8 mouse cellular contexts compared by ENCODE assay signal in genomic region chr7:41598615-41599014, GRCm38 (mm10). TPM values are rescaled to one million over a fixed set of nuclear protein-coding genes. Genes with fewer than 3 reads are reported as not detected.
DNase-seq lines count a peak whose midpoint lies in the region; ATAC-seq and TF ChIP-seq lines count a peak whose summit lies in the region.
"Had no signal": no experiment of that assay in that cellular context is flagged by ENCODE, and none has a peak within 500 bp of the region (broad histone marks: within the 10 kb centered on the region; RNA-seq: fewer than 3 reads in every experiment).

No protein-coding gene starts in this region.

- peaks cover 23% of the 10 kb centered on the region for H3K4me1 ChIP-seq in megakaryocyte, embryonic 14.5 days
- no peaks in the 10 kb centered on the region for H3K4me1 ChIP-seq in forebrain, embryonic 11.5 days (replicated peaks; ENCODE audit: control insufficient read depth, insufficient read depth, low read length)
- 0 out of 2 replicates have a peak, but pooled peaks cover 7% of the 10 kb centered on the region for H3K4me1 ChIP-seq in limb, embryonic 12.5 days (replicated peaks)
- H3K4me1 ChIP-seq in small intestine, adult 2 months (ENCODE audit: control insufficient read depth, insufficient read depth, insufficient read length, low read length), result peaks cover 2% of the 10 kb centered on the region; the same call in 1 of the 2 replicates

- H3K4me3 ChIP-seq in megakaryocyte, embryonic 14.5 days (replicated peaks), result peak overlapping the region; percentile 93
- peak overlapping the region; percentile 57 for H3K4me3 ChIP-seq in forebrain, embryonic 11.5 days (ENCODE audit: low read depth, low read length)
- H3K4me3 ChIP-seq in limb, embryonic 12.5 days (replicated peaks), result peak overlapping the region; percentile 62
- peak overlapping the region; percentile 83 for H3K4me3 ChIP-seq in small intestine, adult 2 months (ENCODE audit: low read depth, low read length)

- peaks cover 2% of the 10 kb centered on the region for H3K27me3 ChIP-seq in megakaryocyte, embryonic 14.5 days (replicated peaks)
- no peaks in the 10 kb centered on the region for H3K27me3 ChIP-seq in forebrain, embryonic 11.5 days (ENCODE audit: control insufficient read depth, insufficient read depth, low read length)
- no peaks in the 10 kb centered on the region for H3K27me3 ChIP-seq in limb, embryonic 12.5 days
- H3K27me3 ChIP-seq in small intestine, adult 2 months (ENCODE audit: control insufficient read depth, insufficient read depth, low read length), result no peaks in the 10 kb centered on the region

- no peaks in the 10 kb centered on the region for H3K9me3 ChIP-seq in megakaryocyte, embryonic 14.5 days
- H3K9me3 ChIP-seq in forebrain, embryonic 11.5 days (ENCODE audit: control insufficient read depth, low read length), result no peaks in the 10 kb centered on the region
- no peaks in the 10 kb centered on the region for H3K9me3 ChIP-seq in limb, embryonic 12.5 days

- TF ChIP-seq CTCF in small intestine, adult 2 months (IDR thresholded peaks at IDR 0.05; ENCODE audit: extremely low read depth, insufficient read length, insufficient replicate concordance, low read depth, low read length), result no peak

- H3K9ac ChIP-seq in forebrain, embryonic 11.5 days (ENCODE audit: low read length), result peak overlapping the region; percentile 60; the same call in 1 of the 2 replicates
- H3K9ac ChIP-seq in limb, embryonic 12.5 days (replicated peaks), result peak overlapping the region; percentile 53

- no peak for DNase-seq in forebrain, embryonic 11.5 days (ENCODE audit: low spot score)
- no peak for DNase-seq in T-cell, adult 2 months (ENCODE audit: low spot score)
- no peak for DNase-seq in layer of hippocampus, postnatal 36 days

- TF ChIP-seq POLR2A in small intestine, adult 2 months (IDR thresholded peaks at IDR 0.05; ENCODE audit: low read depth, low read length), result no peak

- H3K27ac ChIP-seq in forebrain, embryonic 11.5 days (ENCODE audit: low read depth, low read length), result no peak overlapping the region
- H3K27ac ChIP-seq in limb, embryonic 12.5 days, result 0 out of 2 replicates have a peak overlapping the region, but pooled peaks have one; percentile 35
- no peak overlapping the region for H3K27ac ChIP-seq in small intestine, adult 2 months (ENCODE audit: insufficient read depth, low read depth, low read length)

- H3K36me3 ChIP-seq in megakaryocyte, embryonic 14.5 days (replicated peaks; ENCODE audit: low read length), result peaks cover 5% of the 10 kb centered on the region
- no peaks in the 10 kb centered on the region for H3K36me3 ChIP-seq in forebrain, embryonic 11.5 days (ENCODE audit: control insufficient read depth, insufficient read depth, low read length)
- 0 out of 2 replicates have a peak, but pooled peaks cover 2% of the 10 kb centered on the region for H3K36me3 ChIP-seq in limb, embryonic 12.5 days
- H3K36me3 ChIP-seq in small intestine, adult 2 months (ENCODE audit: control insufficient read depth, insufficient read depth, low read length), result no peaks in the 10 kb centered on the region

- WGBS in forebrain, embryonic 11.5 days, result 47% methylated on average over 5 of the region's 5 CpGs
- WGBS in limb, embryonic 12.5 days, result 45% methylated on average over 5 of the region's 5 CpGs
- WGBS in small intestine, adult 2 months, result 53% methylated on average over 5 of the region's 5 CpGs

- no peak for ATAC-seq in megakaryocyte, adult 5-6 weeks (ENCODE audit: poor library complexity, severe bottlenecking)
- ATAC-seq in forebrain, embryonic 11.5 days (replicated peaks; ENCODE audit: low FRiP score), result no peak
- ATAC-seq in limb, embryonic 12.5 days (ENCODE audit: insufficient number of reproducible peaks, insufficient read depth, low FRiP score, low TSS enrichment, low read depth), result peak; percentile 33; the same call in 1 of the 2 replicates

- H3K4me2 ChIP-seq in forebrain, embryonic 11.5 days (ENCODE audit: low read depth, low read length, severe bottlenecking), result peak overlapping the region; percentile 70
- peak overlapping the region; percentile 67 for H3K4me2 ChIP-seq in limb, embryonic 12.5 days

RNA-seq across cellular contexts. Expression of gene 2610021A01Rik, which starts 0.4 kb away (rescaled TPM):
- 0.68 TPM in 1 of 2 replicates, not detected in the other for polyA plus RNA-seq in megakaryocyte, embryonic 14.5 days (2012; ENCODE audit: insufficient read depth, low replicate concordance)
- 10.3 and 10.6 TPM in 2 replicates for total RNA-seq in megakaryocyte, adult 5-6 weeks (2015)
- total RNA-seq in megakaryocyte, adult 5-6 weeks (2017), result 7.8 and 8.7 TPM in 2 replicates
- polyA plus RNA-seq in forebrain, embryonic 11.5 days (2014; fragmentation: Nextera tagmentation; extraction: Ambion mirVana), result 19.0 and 19.2 TPM in 2 replicates
- polyA plus RNA-seq in limb, embryonic 12.5 days (2016; fragmentation: Nextera tagmentation; extraction: Ambion mirVana), result 15.5 and 16.5 TPM in 2 replicates
- 0.36 and 0.68 TPM in 2 replicates for polyA plus RNA-seq in small intestine, adult 2 months (2012; rRNA removed)
- total RNA-seq in layer of hippocampus, postnatal 36 days (2021), result 10 to 100 TPM; 32.1 to 41.3 TPM

RNA-seq across cellular contexts. Expression of gene Gm6871, which starts 25.2 kb away (rescaled TPM):
- polyA plus RNA-seq in megakaryocyte, embryonic 14.5 days (2012; ENCODE audit: insufficient read depth, low replicate concordance), result not detected in 2 replicates
- not detected in 2 replicates for total RNA-seq in megakaryocyte, adult 5-6 weeks (2015)
- not detected in 2 replicates for total RNA-seq in megakaryocyte, adult 5-6 weeks (2017)
- not detected in 2 replicates for polyA plus RNA-seq in forebrain, embryonic 11.5 days (2014; fragmentation: Nextera tagmentation; extraction: Ambion mirVana)
- polyA plus RNA-seq in limb, embryonic 12.5 days (2016; fragmentation: Nextera tagmentation; extraction: Ambion mirVana), result 0.29 TPM in 1 of 2 replicates, not detected in the other
- polyA plus RNA-seq in small intestine, adult 2 months (2012; rRNA removed), result not detected in 2 replicates
- total RNA-seq in layer of hippocampus, postnatal 36 days (2021), result not detected
- total RNA-seq: layer of hippocampus, postnatal 25 days had no signal

RNA-seq across cellular contexts. Expression of gene Zfp788, which starts 34.4 kb away (rescaled TPM):
- 0.08 TPM in 1 of 2 replicates, not detected in the other for polyA plus RNA-seq in megakaryocyte, embryonic 14.5 days (2012; ENCODE audit: insufficient read depth, low replicate concordance)
- 4.6 and 10.9 TPM in 2 replicates for total RNA-seq in megakaryocyte, adult 5-6 weeks (2015)
- 4.7 and 8.2 TPM in 2 replicates for total RNA-seq in megakaryocyte, adult 5-6 weeks (2017)
- polyA plus RNA-seq in forebrain, embryonic 11.5 days (2014; fragmentation: Nextera tagmentation; extraction: Ambion mirVana), result 16.2 and 19.2 TPM in 2 replicates
- 13.9 and 15.2 TPM in 2 replicates for polyA plus RNA-seq in limb, embryonic 12.5 days (2016; fragmentation: Nextera tagmentation; extraction: Ambion mirVana)
- 0.15 TPM in 1 of 2 replicates, not detected in the other for polyA plus RNA-seq in small intestine, adult 2 months (2012; rRNA removed)
- total RNA-seq in layer of hippocampus, postnatal 36 days (2021), result 10 to 100 TPM; 34.8 to 37.8 TPM

Comparison
In these comparisons a context has a peak if more than half of its experiments do, and no peak if none do; other contexts are left out.
1. RNA of gene Zfp788, which starts 34.4 kb away (polyA plus RNA-seq): 16.2 to 19.2 TPM in forebrain, embryonic 11.5 days and 13.9 to 15.2 TPM in limb, embryonic 12.5 days; 0.15 TPM in small intestine, adult 2 months and 0.08 TPM in megakaryocyte, embryonic 14.5 days; every median in the first group is over 10 times any median in the second.
2. Peak in every context shown above with its lines, with median percentiles within 50 percentile points of each other: H3K4me3 ChIP-seq.